Mouse (Mus musculus) urinary bladder, postnatal 14 days (tissue): ENCODE measurements around the gene Bnip2.
"Not testable (repeated sequence)": the region's sequence is repeated elsewhere in the genome, so short reads cannot be mapped to it uniquely, and the experiment has no call there.

Source experiments
- DNase-seq: peaks from one replicate; pipeline ENCODE4 v3.0.0; 2021; ENCODE audit warnings: low spot score

Bnip2 gene

DNA sequence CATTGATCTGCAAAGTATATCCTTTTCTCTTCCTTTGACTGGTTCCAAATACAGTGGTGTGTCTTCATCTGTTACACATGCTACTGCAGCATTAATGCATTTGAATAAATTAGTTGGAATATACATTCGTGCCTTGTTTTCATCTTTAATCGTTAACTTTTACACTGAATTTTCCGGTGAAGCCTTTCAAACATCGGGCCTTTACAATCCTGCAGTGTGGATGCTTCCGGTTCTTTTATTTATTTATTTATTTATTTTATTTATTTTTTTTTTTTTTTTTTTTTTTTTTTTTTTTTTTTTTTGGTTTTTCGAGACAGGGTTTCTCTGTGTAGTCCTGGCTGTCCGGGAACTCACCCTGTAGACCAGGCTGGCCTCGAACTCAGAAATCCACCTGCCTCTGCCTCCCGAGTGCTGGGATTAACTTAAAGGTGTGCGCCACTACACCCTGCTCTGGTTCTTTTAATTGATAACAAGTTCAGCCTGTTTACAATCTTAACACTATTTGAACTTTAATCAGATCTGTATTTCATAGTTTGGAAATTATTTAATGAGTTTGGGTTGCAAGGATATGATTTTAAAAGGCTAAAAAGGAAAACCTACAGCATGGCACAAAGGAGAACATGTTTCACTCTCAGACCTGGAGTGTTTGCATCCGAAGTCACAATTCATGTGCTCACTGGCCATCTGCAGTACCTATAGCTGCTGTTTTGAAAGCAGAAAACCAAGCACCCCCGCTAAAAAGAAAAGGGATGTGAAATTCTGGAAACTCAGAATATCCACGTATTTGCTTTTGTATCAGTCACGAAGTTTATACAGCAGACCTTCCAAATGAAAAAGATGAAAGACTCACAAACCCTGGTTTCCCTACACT, 22.5 kb downstream of the Bnip2 start:
- no peak for DNase-seq

DNA sequence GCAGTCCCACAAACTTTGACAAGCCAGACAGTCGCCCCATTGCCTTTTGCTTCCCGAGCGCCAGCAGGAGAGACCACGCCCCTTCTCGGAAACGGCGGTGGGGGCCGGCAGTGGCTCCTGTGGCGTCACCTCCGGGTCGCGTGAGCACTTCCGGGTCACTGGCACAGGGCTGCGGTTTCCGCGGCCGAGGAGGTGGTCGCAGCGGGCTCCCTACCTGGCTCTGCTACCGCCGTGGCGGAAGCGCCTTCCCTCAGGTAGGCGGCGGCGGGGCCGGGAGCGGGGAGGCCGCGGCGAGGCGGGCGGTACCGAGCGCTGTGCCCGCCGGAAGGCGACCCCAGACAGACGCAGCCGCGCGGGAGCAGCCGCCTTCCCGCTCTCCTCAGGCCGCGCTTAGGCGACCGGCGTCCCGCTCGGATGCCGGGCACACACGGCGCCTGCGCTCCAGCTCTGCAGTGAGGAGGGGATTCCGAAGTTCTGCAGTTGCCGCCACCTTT, 23.2 kb downstream of the Bnip2 start, which contains the start of gene Gtf2a2:
Gene Gtf2a2 (plus strand): TSS at position 143 of the 494 bp plus-strand sequence.
- peak; percentile 95 for DNase-seq

DNA sequence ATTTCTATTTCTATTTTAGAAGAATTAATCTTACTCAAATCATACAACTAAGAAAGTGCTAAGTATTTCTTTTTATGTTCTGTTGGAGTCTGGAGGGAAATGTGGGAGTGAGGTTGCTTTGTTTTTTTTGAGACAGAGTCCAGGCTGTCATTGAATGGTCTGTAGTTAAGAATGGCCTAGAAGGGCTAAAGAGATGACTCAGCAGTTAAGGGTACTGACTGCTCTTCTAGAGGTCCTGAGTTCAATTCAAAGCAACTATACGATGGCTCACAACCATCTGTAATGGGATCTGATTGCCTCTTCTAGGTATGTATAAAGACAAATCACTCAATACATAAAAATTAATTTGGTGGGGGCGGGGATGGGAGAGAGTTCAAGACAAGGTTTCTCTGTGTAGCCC, 26.4 kb downstream of the Bnip2 start:
- DNase-seq = no peak

DNA sequence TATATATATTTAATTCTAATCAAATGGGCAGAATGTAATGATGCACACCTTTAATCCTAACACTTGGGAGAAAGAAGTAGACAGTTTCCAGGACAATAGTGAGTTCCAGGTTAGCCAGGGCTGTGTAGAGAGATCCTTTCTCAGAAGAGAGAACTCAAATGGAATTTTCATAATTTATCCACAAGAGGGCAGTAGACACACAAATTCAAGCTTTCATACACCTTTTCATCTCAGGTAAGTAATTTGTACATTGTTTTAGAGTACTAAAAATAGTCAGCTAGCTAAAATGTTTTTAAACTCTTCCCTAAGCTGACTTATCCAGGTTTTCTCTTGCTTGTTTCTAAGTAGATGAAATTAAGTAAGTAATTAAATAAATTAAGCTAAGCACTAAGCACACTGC, 29.6 kb downstream of the Bnip2 start:
- DNase-seq = no peak

DNA sequence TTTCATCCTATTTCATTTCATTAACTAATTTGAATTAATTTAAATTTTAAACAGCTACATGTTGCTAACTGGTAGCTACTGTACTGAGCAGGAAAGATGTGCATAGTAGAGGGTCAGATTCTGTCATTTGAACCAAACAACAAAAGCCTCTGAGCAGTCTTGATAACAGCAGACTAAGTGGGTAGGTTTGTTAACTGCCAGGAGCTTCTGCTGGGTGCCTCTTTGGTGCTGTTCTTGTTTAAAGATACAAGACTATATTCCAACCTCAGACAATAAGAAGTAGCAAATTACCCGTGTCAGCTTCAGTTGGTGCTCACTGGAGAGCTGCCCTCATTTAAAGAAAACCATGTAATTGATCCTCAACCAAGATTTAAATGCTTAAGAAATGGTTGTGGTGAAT, 32.3 kb downstream of the Bnip2 start:
- DNase-seq = no peak

DNA sequence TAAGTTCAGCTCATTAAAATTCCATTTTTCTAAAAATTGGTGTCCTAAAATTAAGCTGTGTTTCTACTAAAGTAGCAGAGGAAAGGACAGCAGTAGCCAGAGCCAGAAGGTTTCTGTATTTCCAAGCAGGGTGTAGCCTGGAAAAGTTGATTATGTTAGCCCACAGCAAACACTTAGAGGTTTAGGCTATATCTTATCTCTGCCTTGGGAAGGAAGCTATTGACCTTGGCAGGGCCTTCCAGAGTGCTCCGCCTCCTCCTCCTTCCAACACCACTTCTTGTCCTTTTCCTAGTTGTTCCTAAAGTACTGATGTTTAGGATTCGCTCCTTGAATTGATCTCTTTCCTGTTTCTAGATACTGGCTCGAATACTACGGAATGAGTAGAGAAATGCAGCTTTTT, 32.8 kb downstream of the Bnip2 start:
- DNase-seq = no peak

DNA sequence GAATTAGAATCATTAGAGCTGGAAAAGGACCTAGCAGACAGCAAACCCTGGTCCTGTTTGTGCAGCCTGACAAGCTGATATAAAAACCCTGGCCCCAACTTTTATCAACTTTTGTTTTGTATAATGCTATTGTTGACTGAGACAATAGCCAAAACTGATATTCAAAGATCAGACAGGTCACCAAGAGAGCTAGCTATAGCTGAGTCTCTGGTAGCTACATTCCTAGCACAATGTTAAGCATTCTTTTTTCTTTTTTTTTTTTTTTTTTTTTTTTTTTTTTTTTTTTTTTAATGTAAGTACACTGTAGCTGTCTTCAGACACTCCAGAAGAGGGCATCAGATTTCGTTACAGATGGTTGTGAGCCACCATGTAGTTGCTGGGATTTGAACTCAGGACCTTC, 34.3 kb downstream of the Bnip2 start:
- DNase-seq = not testable (repeated sequence)

DNA sequence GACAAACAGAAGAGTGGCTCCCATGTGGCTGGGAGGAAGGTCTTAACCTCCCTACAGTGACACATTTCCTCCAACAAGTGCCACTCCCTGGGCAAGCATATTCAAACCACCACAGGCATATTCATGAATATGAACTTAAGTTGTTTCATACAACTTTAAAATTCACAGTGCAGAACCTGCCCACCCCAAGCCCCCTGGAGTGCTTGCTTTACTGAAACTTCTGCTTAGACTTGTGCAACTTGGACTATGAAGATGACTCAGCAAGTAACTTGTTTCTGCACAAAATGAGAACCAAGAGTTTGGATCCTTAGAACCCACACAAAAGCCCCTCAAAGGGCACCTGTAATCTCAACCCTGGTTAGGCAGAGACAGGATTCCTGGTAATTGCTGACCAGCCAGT, 35.4 kb downstream of the Bnip2 start:
- no peak for DNase-seq

DNA sequence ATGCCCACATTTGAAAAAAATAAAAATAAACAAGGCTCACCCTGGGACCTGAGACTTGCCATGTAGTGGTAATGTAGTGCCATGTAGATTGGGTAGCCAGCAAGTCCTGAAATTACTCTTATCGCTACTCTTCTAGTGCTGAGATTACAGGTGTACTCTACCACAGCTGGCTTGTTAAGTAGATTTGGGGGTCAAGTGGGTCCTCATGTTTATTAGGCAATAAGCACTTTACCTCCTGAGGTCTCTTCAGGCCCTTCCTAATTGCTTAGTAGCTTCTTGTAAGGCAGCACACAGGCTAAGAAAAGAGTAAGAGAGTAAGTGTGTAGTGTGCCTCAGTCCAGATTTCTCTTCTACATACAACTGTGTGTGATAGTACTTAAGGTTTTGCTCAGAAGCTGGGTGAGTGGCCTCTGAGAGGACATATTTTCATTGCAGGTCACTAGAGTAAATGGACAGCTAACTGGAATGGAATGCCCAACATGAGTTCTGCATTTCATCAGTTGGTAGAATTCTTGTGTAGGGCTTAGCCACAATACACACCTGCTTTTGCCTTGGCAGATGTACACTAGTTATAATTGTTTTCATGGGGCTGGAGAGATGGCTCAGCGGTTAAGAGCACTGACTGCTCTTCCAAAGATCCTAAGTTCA, 36.2 kb downstream of the Bnip2 start:
- no peak for DNase-seq

DNA sequence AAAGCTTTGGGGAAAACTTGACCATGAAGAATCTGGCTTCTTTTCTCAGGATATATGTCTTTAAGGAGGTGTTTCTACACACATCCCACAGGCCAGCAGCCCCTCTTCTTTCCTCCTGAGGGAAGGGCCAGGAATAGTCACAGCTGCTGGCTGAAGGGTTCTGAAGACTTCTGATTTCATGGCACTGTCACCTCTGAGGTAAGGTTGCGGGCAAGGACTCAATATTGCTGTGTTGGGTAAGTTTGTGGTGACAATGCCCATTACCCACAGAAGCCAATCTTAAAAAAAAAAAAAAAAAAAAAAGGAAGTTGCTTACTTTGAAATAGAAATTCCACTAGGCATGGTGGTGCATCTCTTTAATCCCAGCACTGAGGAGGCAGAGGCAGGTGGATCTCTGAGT, 42.9 kb downstream of the Bnip2 start:
- DNase-seq = no peak

DNA sequence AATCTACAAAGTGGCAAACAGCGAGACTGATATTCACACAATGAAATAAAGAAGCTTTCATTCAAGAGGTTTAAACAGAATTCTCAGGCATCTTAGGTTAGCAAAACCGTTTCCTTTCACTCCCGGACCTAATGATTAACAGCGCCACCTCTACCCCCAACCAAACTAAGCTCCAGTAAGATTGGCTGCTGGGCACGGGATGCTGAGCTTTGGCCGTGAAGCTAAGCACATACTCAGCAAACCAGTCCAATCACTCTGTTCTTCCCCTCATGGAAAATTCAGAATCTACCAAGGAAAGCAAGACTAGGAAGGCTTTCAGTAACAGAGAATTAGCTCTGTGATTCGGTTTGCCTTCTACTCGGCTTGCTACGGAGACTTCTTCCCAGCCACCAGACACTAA, 43.8 kb downstream of the Bnip2 start:
- no peak for DNase-seq

DNA sequence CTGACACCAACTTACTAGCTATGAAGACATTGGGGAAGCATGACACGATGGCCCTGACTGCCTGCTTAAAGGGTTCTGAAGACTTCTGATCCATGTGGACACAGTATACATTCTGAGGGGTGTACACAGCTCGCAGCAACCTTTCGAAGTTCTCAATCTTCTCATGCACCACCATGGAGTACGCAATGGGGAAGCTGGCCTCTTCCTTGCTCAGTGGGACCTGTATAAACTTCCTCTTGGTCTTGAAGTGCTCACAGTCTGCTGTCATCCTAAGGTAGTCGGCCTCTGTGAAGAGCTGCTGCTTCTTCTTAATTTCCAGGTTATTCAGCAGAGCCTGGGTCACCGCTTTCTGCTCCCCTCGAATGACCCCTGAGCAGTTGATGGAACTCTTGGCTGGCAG, 45.4 kb downstream of the Bnip2 start:
- no peak for DNase-seq

DNA sequence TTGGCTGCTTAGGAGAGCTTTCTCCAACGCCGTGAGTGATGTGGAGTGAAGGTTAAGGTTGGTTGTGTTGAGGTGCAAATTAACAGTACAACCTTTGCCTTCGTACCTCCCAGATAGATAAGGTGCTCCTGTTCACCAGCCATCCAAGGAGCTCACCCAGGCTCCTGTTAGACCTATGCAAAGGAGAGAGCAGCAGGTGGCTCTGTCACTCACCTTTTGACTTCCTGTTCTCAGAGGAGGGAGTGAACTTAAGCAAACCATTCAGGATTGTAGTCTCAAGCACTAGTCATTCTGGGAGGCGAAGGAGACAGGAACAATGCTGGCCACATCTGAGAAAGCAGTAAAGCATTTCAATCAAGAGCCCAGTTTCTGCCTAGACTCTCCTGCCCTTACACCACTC, 47.4 kb downstream of the Bnip2 start:
- DNase-seq = no peak

DNA sequence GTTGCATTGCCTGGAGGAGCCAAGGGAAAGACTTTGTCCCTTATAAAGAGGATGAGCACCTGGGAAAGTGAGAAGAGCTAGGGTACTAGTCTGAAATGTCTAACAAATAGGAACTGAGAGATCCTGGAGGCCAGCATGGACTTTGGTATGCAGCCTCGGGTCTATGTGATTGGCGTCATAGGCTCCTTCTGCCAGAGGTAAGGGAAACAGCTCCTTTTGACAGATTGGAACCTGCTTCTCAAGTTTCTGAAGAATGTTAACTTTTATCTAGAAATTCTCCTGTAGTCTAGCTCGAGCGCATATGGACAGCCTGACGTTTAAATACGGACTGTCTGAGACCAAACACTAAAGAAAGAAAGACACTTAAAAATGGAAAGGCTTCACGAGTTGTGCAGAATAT, 48.7 kb downstream of the Bnip2 start, which contains the start of gene Gcnt3:
Gene Gcnt3 (minus strand): TSS at position 101 of the 400 bp plus-strand sequence.
- no peak for DNase-seq

DNA sequence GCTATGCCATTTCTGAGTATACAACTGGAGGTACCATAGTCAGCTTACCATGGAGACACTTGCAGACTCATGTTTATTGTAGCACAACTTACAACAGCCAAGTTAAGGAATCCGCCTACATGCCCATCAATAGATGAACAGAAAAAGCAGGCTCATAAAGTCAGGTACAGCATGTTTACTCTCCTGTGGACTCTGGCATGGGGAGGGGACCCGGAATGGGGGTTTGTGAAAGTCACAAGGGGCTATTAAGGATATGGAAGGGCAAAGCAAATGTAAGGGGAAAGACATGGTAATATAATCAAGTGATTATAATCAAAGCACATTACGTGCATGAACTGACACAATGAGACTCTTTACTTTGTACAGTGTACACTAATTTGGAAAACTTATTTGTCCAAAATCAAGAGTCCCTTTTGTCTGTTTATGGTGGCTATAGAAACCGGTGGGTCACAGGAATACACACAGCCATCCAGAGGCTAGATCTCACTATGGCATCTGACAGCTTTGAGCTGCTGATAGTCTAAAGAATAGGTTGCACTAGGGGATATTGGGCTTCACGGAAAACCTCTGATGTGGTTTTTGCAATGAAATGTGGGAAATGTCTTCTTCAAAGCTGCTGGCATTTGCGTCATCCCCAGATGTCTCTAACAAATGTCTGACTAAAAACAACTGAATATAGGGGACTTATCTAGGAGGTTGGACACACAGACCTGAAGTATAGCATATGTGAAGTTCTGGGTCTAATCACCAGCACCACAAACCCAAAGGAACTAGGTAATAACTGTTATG, 50.5 kb downstream of the Bnip2 start:
- DNase-seq = no peak

DNA sequence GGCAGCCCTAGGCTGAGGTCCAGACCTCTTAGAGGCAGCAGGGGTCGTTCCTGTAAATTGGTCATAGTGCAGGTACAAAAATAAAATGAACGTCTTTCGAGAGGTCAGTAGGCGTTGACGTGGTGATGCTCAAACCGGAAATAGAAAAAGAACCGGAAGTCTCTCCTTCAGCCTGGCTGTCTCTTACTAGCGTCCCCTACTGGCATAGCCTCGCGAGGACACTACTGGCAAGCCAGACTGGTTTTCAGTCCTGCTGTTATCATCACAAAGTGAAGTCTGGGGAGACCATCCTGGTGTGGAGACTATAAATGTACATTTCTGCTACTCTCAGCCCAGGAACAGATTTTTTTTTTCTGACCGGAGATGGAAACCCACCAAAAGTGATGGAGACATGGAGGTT, 51.3 kb downstream of the Bnip2 start:
- DNase-seq = no peak

DNA sequence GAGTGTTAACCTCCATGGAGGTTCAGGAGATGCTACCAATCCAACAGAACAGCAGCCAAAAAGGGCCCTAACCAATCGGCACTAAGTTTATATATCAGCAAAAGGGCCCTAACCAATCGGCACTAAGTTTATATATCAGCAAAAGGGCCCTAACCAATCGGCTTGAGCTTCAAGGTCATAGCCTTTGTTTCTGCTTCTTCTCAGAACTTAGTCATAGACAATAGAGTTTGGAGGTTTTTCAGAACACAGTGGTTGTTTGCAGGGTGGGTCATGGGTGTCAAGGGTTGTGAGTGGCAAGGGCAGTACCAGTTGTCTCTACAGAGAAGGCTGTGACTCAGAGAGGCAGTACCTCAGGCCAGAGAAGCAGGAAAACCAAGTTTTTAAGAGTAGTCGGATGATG, 52.9 kb downstream of the Bnip2 start:
- DNase-seq = no peak

DNA sequence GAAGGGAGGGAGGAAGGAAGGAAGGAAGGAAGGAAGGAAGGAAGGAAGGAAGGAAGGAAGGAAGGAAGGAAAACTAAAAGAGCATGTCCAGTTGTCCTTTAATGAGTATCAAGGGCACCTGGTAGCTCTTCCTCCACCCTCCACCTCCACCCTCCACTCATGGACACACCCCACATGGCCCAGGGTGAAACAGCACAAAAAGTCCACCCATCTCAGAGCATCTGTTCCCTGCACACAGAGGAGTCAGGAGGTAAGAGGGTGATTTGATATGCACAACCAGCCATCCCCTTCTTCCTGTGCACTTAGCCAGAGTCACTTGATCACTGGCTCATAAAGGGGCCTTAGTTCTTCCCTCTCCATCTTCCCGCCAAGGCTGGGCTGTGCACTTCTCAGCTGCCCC, 53.7 kb downstream of the Bnip2 start:
- no peak for DNase-seq

DNA sequence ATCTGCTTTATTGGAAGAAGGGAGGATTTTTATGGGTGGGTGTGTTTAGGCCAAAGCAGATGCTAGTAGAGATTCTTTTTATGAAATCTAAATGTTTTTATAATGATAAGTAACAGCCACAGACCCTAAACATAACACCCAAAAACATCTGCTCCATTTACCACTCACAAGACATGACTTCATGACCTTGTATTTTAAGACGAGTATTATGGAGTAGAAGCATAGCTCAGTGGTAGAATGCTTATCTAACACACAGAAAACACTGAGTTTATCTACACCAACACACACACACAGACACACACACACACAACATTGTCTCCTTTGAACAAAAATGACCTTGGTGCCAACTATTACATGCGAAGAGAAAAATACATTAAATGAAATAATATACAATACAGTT, 55.6 kb downstream of the Bnip2 start:
- DNase-seq = no peak

DNA sequence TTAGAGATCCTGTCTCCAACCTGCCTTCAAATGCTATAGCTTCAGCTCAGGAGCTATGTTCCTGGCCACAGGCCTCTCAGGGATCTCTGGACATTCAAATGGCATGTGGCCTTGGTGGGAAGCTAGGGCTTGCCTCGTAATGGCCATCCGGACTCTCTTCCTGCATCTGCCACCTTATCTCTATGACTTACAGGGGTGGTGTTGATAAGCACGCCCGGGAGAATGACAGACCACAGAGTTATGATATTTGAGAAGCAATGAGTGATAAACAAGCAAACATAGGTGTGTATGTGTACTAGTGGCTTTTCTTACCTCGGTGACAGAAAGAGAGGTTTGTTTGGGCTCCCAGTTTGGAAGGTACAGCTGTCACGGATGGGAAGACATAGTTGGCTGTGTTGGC, 57.0 kb downstream of the Bnip2 start:
- DNase-seq = no peak

DNA sequence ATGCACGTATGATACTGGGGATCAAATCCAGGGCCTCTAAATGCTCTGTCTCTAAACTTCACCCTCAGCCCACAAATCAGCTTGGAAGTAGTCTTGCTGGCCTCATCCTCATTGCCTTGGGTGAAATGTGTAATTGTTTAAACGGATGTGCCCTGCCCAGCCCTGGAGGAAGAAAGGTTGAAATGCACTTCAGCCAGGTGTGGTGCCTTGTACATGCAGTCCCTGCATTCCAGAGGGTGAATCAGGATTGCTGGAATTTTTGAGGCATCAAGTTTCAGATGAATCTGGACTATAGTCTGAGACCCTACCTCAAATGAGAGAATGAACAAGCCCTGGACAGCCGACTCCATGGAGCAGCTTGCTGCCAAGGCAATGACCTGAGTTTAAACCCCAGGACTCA, 58.6 kb downstream of the Bnip2 start:
- DNase-seq = peak; percentile 38

DNA sequence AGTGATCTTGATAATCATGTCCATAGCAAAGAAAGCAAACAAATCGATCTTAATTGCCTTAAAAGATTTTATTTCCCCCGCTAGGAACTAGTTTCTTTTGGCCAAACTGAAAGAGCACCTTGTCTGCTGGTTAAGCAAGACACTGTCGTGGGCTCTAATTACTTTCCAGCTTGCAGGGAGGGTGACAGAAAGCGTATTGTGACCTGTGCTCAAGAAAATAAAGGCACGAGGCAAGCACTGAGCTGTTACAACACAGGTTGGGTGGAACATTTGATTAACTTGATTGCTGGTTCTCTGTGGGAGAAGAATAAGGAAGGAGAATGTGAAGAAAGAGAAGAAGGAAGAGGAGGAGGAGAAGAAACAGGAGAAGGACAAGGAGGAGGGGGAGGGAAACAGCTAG, 59.0 kb downstream of the Bnip2 start:
- no peak for DNase-seq
